Mouse (Mus musculus) G1E (cell line): ENCODE results near the gene 2010111I01Rik. TPM values are rescaled to one million over a fixed set of nuclear protein-coding genes. Genes with fewer than 3 reads are reported as not detected.

Experiments
- ATAC-seq: 2 replicates; pipeline ENCODE4 v1.8.0; 2016; ENCODE audit warnings: mild to moderate bottlenecking; ENCODE audit not compliant: insufficient number of reproducible peaks, poor library complexity, low FRiP score, severe bottlenecking; ENCODE audit errors: extremely low read depth
- DNase-seq: peaks from one replicate; pipeline ENCODE4 v3.0.0; 2012; ENCODE audit warnings: low spot score
- H3K27me3 ChIP-seq: 2 replicates; pipeline ENCODE4 v1.6.1; 2012; ENCODE audit warnings: mild to moderate bottlenecking, low read length, inconsistent platforms; ENCODE audit not compliant: insufficient read depth
- H3K36me3 ChIP-seq: replicated peaks from 2 replicates; pipeline ENCODE3; 2012; ENCODE audit warnings: mild to moderate bottlenecking, inconsistent platforms
- H3K4me1 ChIP-seq: 2 replicates; pipeline ENCODE4 v1.6.1; 2012; ENCODE audit warnings: low read depth, low read length, inconsistent platforms, mixed read lengths; ENCODE audit not compliant: insufficient read depth
- H3K4me3 ChIP-seq: 2 replicates; pipeline ENCODE4 v1.5.1; 2012; ENCODE audit warnings: low read depth, mild to moderate bottlenecking, inconsistent platforms, low read length, moderate library complexity, mixed read lengths
- H3K9me3 ChIP-seq: replicated peaks from 2 replicates; pipeline ENCODE4 v1.6.1; 2012; ENCODE audit warnings: inconsistent platforms
- CTCF ChIP-seq: IDR thresholded peaks from 2 replicates; pipeline ENCODE4 v1.5.1; 2012; ENCODE audit warnings: low read depth, low read length, inconsistent platforms, mixed read lengths
- GATA1 ChIP-seq: IDR thresholded peaks from 2 replicates; pipeline ENCODE4 v1.6.1; 2012; ENCODE audit warnings: borderline replicate concordance, low read length, inconsistent platforms, mixed read lengths
- GATA2 ChIP-seq: IDR thresholded peaks from 2 replicates; pipeline ENCODE4 v1.6.1; 2012; ENCODE audit warnings: low read depth, low read length, inconsistent platforms, borderline replicate concordance
- POLR2AphosphoS5 ChIP-seq: IDR thresholded peaks from 2 replicates; pipeline ENCODE4 v1.6.1; 2012; ENCODE audit warnings: low read depth, low read length, inconsistent platforms; ENCODE audit not compliant: insufficient replicate concordance
- TAL1 ChIP-seq: conservative IDR thresholded peaks from 2 replicates; pipeline ENCODE4 v1.6.1; 2012; ENCODE audit warnings: low read depth, low read length, inconsistent platforms, mixed read lengths
- polyA plus RNA-seq: library from polyadenylated mRNA; stranded (reverse); fragments of >175 nt; gene quantifications from 2 replicates; pipeline ENCODE4 v1.2.3, GENCODE M21; 2012
- total RNA-seq, 2 experiments: library from RNA; stranded (forward) in 1 of 2; stranded (reverse) in 1 of 2; fragments of 200-1000 nt in 1 of 2; fragments of >200 nt in 1 of 2; fragmentation: Nextera tagmentation in 1 of 2; gene quantifications; 2 replicates each; pipeline ENCODE4 v1.2.3; 2014 to 2017

Gene 2010111I01Rik
- total and polyA plus RNA-seq, 3 experiments, result 14.7 to 57.2 (median 22.2) TPM

GRCm38 (mm10) chr13:63187145-63188143 lies 222.8 kb downstream of the 2010111I01Rik start:
- Histone ChIP-seq H3K27me3 (no peaks in the 10 kb centered on the region), H3K4me1 (no peaks in the 10 kb centered on the region), H3K36me3 (peaks cover 7% of the 10 kb centered on the region), H3K9me3 (no peaks in the 10 kb centered on the region), H3K4me3 (no peak overlapping the region)
- no peak for TF ChIP-seq GATA2
- no peak for TF ChIP-seq TAL1
- no peak for TF ChIP-seq POLR2AphosphoS5
- TF ChIP-seq CTCF, result no peak
- no peak for TF ChIP-seq GATA1
- DNase-seq (no peak), ATAC-seq (no peak)

GRCm38 (mm10) chr13:63188306-63188705 lies 223.6 kb downstream of the 2010111I01Rik start:
- Histone ChIP-seq H3K27me3 (no peaks in the 10 kb centered on the region), H3K4me1 (no peaks in the 10 kb centered on the region), H3K36me3 (peaks cover 7% of the 10 kb centered on the region), H3K4me3 (no peak overlapping the region), H3K9me3 (no peaks in the 10 kb centered on the region)
- ATAC-seq (no peak), DNase-seq (no peak)
- TF ChIP-seq GATA2 (no peak), POLR2AphosphoS5 (no peak), GATA1 (no peak), TAL1 (no peak), CTCF (no peak)

- H3K9me3 ChIP-seq, result no peaks in the 10 kb centered on the region
- H3K4me3 ChIP-seq, result no peak overlapping the region
- H3K36me3 ChIP-seq, result peaks cover 7% of the 10 kb centered on the region
- no peak for ATAC-seq
- DNase-seq, result no peak
- no peaks in the 10 kb centered on the region for H3K4me1 ChIP-seq
- TF ChIP-seq POLR2AphosphoS5 (no peak), GATA1 (no peak), GATA2 (no peak), TAL1 (no peak)
- no peaks in the 10 kb centered on the region for H3K27me3 ChIP-seq
These were observed 224.1 kb downstream of the 2010111I01Rik start for GRCm38 (mm10) chr13:63188811-63189210.

GRCm38 (mm10) chr13:63193423-63193822 lies 228.7 kb downstream of the 2010111I01Rik start:
- 0 out of 2 replicates have a peak, but pooled peaks cover 2% of the 10 kb centered on the region for H3K27me3 ChIP-seq
- TF ChIP-seq CTCF (no peak), POLR2AphosphoS5 (no peak), GATA2 (no peak), TAL1 (no peak), GATA1 (no peak)
- DNase-seq (no peak), ATAC-seq (no peak)
- H3K36me3 ChIP-seq, result peaks cover 7% of the 10 kb centered on the region
- no peak overlapping the region for H3K4me3 ChIP-seq
- H3K4me1 ChIP-seq, result no peaks in the 10 kb centered on the region
- no peaks in the 10 kb centered on the region for H3K9me3 ChIP-seq

- TF ChIP-seq GATA1, result no peak
- TF ChIP-seq POLR2AphosphoS5, result no peak
- no peak for TF ChIP-seq TAL1
- TF ChIP-seq GATA2, result no peak
- no peak for TF ChIP-seq CTCF
- H3K4me1 ChIP-seq, result no peaks in the 10 kb centered on the region
- ATAC-seq, result no peak
- H3K4me3 ChIP-seq, result no peak overlapping the region
- H3K9me3 ChIP-seq, result no peaks in the 10 kb centered on the region
- 0 out of 2 replicates have a peak, but pooled peaks cover 2% of the 10 kb centered on the region for H3K27me3 ChIP-seq
- H3K36me3 ChIP-seq, result no peaks in the 10 kb centered on the region
- no peak for DNase-seq
These were observed 233.3 kb downstream of the 2010111I01Rik start for GRCm38 (mm10) chr13:63198038-63198437.

GRCm38 (mm10) chr13:63199588-63199987 lies 234.9 kb downstream of the 2010111I01Rik start:
- Histone ChIP-seq H3K4me3 (no peak overlapping the region), H3K4me1 (no peaks in the 10 kb centered on the region), H3K27me3 (0 out of 2 replicates have a peak, but pooled peaks cover 2% of the 10 kb centered on the region), H3K9me3 (no peaks in the 10 kb centered on the region), H3K36me3 (no peaks in the 10 kb centered on the region)
- no peak for ATAC-seq
- DNase-seq, result no peak
- TF ChIP-seq CTCF, result no peak
- no peak for TF ChIP-seq GATA2
- no peak for TF ChIP-seq POLR2AphosphoS5
- no peak for TF ChIP-seq TAL1
- TF ChIP-seq GATA1, result no peak
